Mouse (Mus musculus) CH12.LX (cell line): ENCODE data around the gene Myh9.

Experiments used
- BHLHE40 ChIP-seq: IDR thresholded peaks from 2 replicates; pipeline ENCODE4 v1.6.1; 2011; ENCODE audit warnings: mild to moderate bottlenecking, low read depth, low read length, improper control_type of control experiment
- CHD1 ChIP-seq: IDR thresholded peaks from 2 replicates; pipeline ENCODE4 v1.6.1; 2012; ENCODE audit warnings: low read depth, low read length, improper control_type of control experiment, inconsistent platforms
- CTCF ChIP-seq, 2 experiments: IDR thresholded peaks in 1 of 2; conservative IDR thresholded peaks in 1 of 2; 2 replicates each; pipeline ENCODE4 v1.5.1; 2011 to 2012; ENCODE audit warnings: low read depth in 2 of 2, low read length in 2 of 2, improper control_type of control experiment in 1 of 2, inconsistent platforms in 1 of 2, mild to moderate bottlenecking in 1 of 2, moderate library complexity in 1 of 2
- EP300 ChIP-seq: IDR thresholded peaks from 2 replicates; pipeline ENCODE4 v1.6.1; 2011; ENCODE audit warnings: low read length, improper control_type of control experiment
- GABPA ChIP-seq: IDR thresholded peaks from 2 replicates; pipeline ENCODE4 v1.6.1; 2012; ENCODE audit warnings: low read depth, low read length, improper control_type of control experiment, inconsistent platforms; ENCODE audit not compliant: insufficient replicate concordance
- JUND ChIP-seq: conservative IDR thresholded peaks from 2 replicates; pipeline ENCODE4 v1.6.1; 2011; ENCODE audit warnings: low read depth, low read length, improper control_type of control experiment
- KAT2A ChIP-seq: IDR thresholded peaks from 2 replicates; pipeline ENCODE4 v1.6.1; 2012; ENCODE audit warnings: low read length, improper control_type of control experiment, inconsistent platforms; ENCODE audit not compliant: insufficient replicate concordance
- POLR2A ChIP-seq: IDR thresholded peaks from 2 replicates; pipeline ENCODE4 v1.6.1; 2011; ENCODE audit warnings: low read depth, mild to moderate bottlenecking, improper control_type of control experiment, low read length
- POLR2AphosphoS2 ChIP-seq: IDR thresholded peaks from 2 replicates; pipeline ENCODE4 v1.6.1; 2011; ENCODE audit warnings: low read depth, low read length, improper control_type of control experiment
- SMC3 ChIP-seq: IDR thresholded peaks from 2 replicates; pipeline ENCODE4 v1.6.1; 2011; ENCODE audit warnings: low read depth, low read length, improper control_type of control experiment
- TCF12 ChIP-seq: IDR thresholded peaks from 2 replicates; pipeline ENCODE4 v1.6.1; 2014; ENCODE audit warnings: low read depth, mild to moderate bottlenecking, inconsistent platforms, low read length, improper control_type of control experiment
- USF1 ChIP-seq: IDR thresholded peaks from 2 replicates; pipeline ENCODE4 v1.6.1; 2014; ENCODE audit warnings: low read depth, mild to moderate bottlenecking, inconsistent platforms, low read length, improper control_type of control experiment
- USF2 ChIP-seq: conservative IDR thresholded peaks from 2 replicates; pipeline ENCODE4 v1.6.1; 2011; ENCODE audit warnings: low read depth, low read length, improper control_type of control experiment
- ZC3H11A ChIP-seq: IDR thresholded peaks from 2 replicates; pipeline ENCODE4 v1.6.1; 2012; ENCODE audit warnings: low read depth, mild to moderate bottlenecking, inconsistent platforms, low read length, improper control_type of control experiment

GRCm38 (mm10) chr15:77822057-77822466 lies 19.9 kb downstream of the Myh9 start:
- TF ChIP-seq CTCF (conservative IDR thresholded peaks at IDR 0.05 in 1 of 2, IDR thresholded peaks at IDR 0.05 in 1 of 2; ENCODE audit: low read depth in 2 of 2, low read length in 2 of 2) (no peak), POLR2A (no peak), POLR2AphosphoS2 (no peak), USF1 (no peak), GABPA (no peak), USF2 (no peak), KAT2A (no peak), JUND (no peak), BHLHE40 (no peak), SMC3 (no peak), CHD1 (no peak), ZC3H11A (no peak), EP300 (no peak), TCF12 (no peak)
